Mouse (Mus musculus) liver, embryonic 12.5 days (tissue): ENCODE data around the gene Trub2. TPM values are rescaled to one million over a fixed set of nuclear protein-coding genes. Genes with fewer than 3 reads are reported as not detected.

ENCODE experiments used
- ATAC-seq: fragments of 200-750 bp; cut with Nextera tagmentation; 2 replicates; pipeline ENCODE4 v1.8.0; 2017; ENCODE audit warnings: moderate number of reproducible peaks, mild to moderate bottlenecking, moderate library complexity
- H3K27ac ChIP-seq: fragments of 300-500 bp; sonication (generic); 2 replicates; pipeline ENCODE4 v1.5.1; 2016; ENCODE audit warnings: mild to moderate bottlenecking
- H3K27me3 ChIP-seq: fragments of 300-500 bp; sonication (generic); replicated peaks from 2 replicates; pipeline ENCODE4 v1.6.1; 2016; ENCODE audit warnings: mild to moderate bottlenecking, moderate library complexity
- H3K36me3 ChIP-seq: fragments of 300-500 bp; sonication (generic); 2 replicates; pipeline ENCODE4 v1.6.1; 2016; ENCODE audit warnings: mild to moderate bottlenecking, moderate library complexity
- H3K4me1 ChIP-seq: fragments of 300-500 bp; sonication (generic); 2 replicates; pipeline ENCODE4 v1.6.1; 2016
- H3K4me2 ChIP-seq: fragments of 300-500 bp; sonication (generic); 2 replicates; pipeline ENCODE4 v1.6.1; 2016; ENCODE audit warnings: mild to moderate bottlenecking, moderate library complexity
- H3K4me3 ChIP-seq: fragments of 300-500 bp; sonication (generic); 2 replicates; pipeline ENCODE4 v1.5.1; 2016; ENCODE audit warnings: mild to moderate bottlenecking, moderate library complexity
- H3K9ac ChIP-seq: fragments of 300-500 bp; sonication (generic); 2 replicates; pipeline ENCODE4 v1.6.1; 2016; ENCODE audit warnings: mild to moderate bottlenecking, moderate library complexity
- H3K9me3 ChIP-seq: fragments of 300-500 bp; sonication (generic); replicated peaks from 2 replicates; pipeline ENCODE4 v1.6.1; 2016; ENCODE audit warnings: mild to moderate bottlenecking, moderate library complexity
- WGBS: fragments of 180-500 bp; shearing (Covaris S2); methylation state at CpG from one replicate; pipeline ENCODE4 v1.1.7; 2016; ENCODE audit not compliant: insufficient replicate concordance; 5-methylcytosine and 5-hydroxymethylcytosine counted together
- polyA plus RNA-seq: library from polyadenylated mRNA; unstranded; fragments of >200 nt; fragmentation: Nextera tagmentation; extraction: Ambion mirVana; gene quantifications from 2 replicates; pipeline ENCODE4 v1.2.1, GENCODE M21; 2016

Trub2 gene
- polyA plus RNA-seq, 1 experiment from 2014 or later: 27.6 TPM

DNA sequence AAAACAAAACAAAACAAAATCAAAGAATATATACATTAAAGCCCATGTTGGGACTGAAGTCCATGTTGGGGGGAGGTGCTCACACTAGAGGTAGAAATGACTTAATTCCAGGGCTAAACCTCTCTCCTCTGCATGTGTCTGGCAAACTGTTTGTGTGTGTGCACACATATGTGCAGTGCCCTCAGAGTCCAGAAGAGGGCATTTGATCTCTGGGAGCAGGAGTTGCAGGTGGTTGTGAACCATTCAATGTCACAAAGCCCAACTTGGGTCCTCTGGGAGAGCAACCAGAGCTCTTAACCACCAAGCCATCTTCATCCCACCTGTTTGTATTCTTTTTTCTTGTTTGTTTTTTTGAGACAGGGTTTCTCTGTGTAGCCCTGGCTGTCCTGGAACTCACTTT is 18.1 kb downstream of the Trub2 start:
- H3K27me3 ChIP-seq: 0 out of 2 replicates have a peak, but pooled peaks cover 9% of the 10 kb centered on the region
- H3K36me3 ChIP-seq: peaks cover 4% of the 10 kb centered on the region; the same call in 1 of the 2 replicates
- H3K4me2 ChIP-seq: no peak overlapping the region
- peaks cover 18% of the 10 kb centered on the region for H3K4me1 ChIP-seq
- no peak for ATAC-seq
- no peaks in the 10 kb centered on the region for H3K9me3 ChIP-seq
- H3K4me3 ChIP-seq: no peak overlapping the region
- H3K9ac ChIP-seq: no peak overlapping the region
- H3K27ac ChIP-seq: no peak overlapping the region

DNA sequence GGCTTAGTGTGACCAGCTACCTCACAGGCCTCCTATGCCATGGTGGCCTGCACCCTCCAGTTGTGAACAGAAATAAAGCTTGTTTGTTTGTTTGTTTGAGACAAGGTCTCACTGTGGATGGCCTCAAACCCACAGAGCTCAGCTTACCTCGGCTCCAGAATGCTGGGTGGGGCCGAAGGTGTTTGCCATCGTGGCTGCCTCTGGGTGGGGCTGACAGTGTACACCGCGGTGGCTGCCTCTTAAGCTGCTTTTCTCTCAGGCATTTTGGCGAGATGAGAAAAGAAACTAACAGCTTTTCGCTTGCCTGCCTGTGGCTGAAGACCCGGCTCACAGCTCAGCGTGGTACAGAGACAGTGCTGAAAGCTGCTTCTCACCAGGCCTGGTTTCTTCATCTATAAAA is 19.4 kb downstream of the Trub2 start:
- Histone ChIP-seq H3K4me2 (no peak overlapping the region), H3K9me3 (no peaks in the 10 kb centered on the region), H3K9ac (no peak overlapping the region), H3K36me3 (0 out of 2 replicates have a peak, but pooled peaks cover 4% of the 10 kb centered on the region), H3K27me3 (0 out of 2 replicates have a peak, but pooled peaks cover 15% of the 10 kb centered on the region), H3K4me3 (no peak overlapping the region), H3K27ac (no peak overlapping the region), H3K4me1 (peaks cover 17% of the 10 kb centered on the region)
- whole genome bisulfite sequencing: 46% methylated on average over 9 of the region's 9 CpGs
- ATAC-seq: no peak

DNA sequence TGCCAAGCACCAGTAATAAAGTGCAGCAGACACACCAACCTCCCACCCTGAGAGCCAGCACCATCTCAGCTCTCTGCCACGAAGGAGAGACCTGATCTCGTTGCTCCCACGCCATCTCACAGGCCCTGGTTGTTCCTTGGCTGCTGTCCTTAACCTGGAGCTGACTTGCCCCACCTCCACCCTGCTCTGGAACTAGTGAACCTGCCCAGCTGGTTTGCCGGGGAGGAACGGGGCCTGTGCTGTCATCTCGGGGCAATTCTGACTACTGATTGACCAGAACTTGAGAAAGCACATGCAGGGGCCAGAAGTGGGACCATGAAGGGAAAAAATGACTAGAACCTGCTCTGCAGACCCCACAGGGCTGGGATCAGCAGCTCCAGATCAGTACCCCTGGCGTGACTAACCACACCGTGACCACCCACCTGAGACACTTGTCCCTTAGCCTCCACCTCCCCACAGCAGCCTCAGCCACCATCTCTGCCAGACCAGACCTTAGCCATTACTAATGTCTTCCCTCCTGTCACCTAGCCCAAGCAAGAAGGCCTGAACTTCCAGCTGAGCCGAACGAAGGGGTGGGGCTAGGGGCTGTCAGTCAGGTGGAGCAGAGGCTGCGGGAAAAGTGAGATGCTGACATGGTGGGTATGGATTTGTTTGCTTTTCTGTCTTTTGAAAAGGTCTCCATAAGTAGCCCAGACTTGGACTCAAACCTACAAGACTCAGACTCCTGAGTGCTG is 20.2 kb downstream of the Trub2 start:
- no peak overlapping the region for H3K9ac ChIP-seq
- H3K36me3 ChIP-seq: no peaks in the 10 kb centered on the region
- H3K27ac ChIP-seq: no peak overlapping the region
- no peaks in the 10 kb centered on the region for H3K9me3 ChIP-seq
- peaks cover 10% of the 10 kb centered on the region for H3K4me1 ChIP-seq
- 47% methylated on average over 11 of the region's 11 CpGs for WGBS
- H3K4me3 ChIP-seq: no peak overlapping the region
- H3K4me2 ChIP-seq: no peak overlapping the region
- peaks cover 18% of the 10 kb centered on the region for H3K27me3 ChIP-seq
- ATAC-seq: no peak

DNA sequence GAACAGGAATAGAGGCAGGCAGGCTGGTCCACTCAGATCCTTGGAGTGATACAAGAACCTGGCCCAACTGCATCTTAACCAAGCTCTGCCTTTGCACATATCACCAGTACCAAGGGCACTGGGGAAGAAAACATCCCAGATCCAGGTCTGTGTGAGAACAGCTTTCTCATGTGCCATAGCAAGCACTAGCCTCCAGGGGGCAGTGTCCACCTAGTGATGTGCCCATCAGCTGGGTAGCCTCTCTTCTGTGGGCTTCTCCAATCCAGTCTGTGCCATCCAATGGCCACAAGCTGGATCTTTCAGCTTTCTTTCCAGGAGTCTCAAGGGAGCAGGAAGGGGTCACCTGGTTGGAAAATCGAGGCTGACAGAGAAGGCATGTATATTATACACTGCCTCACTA is 23.5 kb downstream of the Trub2 start:
- H3K27me3 ChIP-seq: peaks cover 39% of the 10 kb centered on the region
- H3K27ac ChIP-seq: no peak overlapping the region
- H3K4me1 ChIP-seq: no peaks in the 10 kb centered on the region
- no peaks in the 10 kb centered on the region for H3K9me3 ChIP-seq
- 0 out of 2 replicates have a peak, but pooled peaks have one; percentile 57 for ATAC-seq
- WGBS: 8% methylated on average over 1 of the region's 1 CpGs
- H3K4me3 ChIP-seq: no peak overlapping the region
- H3K36me3 ChIP-seq: no peaks in the 10 kb centered on the region
- H3K4me2 ChIP-seq: no peak overlapping the region
- no peak overlapping the region for H3K9ac ChIP-seq

DNA sequence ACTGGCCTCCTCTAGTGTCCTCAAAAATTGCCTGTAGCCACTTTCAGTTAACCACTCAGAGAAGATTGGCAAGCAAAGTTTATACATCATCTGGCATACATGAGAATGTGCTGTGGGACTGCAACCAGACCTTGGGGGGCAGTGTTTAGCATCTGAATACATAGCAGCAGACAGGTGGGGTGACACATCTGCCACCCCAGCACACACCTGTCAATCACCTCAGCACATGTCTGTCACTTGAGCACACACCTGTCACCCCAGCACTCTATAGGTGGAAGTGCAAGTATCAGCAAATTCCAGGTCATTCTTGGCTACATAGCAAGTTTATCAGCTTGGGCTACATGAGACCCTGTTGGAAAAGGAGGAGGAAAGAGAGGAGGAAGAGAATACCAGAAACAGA is 32.6 kb downstream of the Trub2 start:
- H3K4me1 ChIP-seq: no peaks in the 10 kb centered on the region; the same call in 1 of the 2 replicates
- no peaks in the 10 kb centered on the region for H3K9me3 ChIP-seq
- no peak overlapping the region for H3K27ac ChIP-seq
- H3K27me3 ChIP-seq: peaks cover 44% of the 10 kb centered on the region
- no peaks in the 10 kb centered on the region for H3K36me3 ChIP-seq
- H3K4me2 ChIP-seq: no peak overlapping the region
- H3K9ac ChIP-seq: no peak overlapping the region
- ATAC-seq: no peak
- no peak overlapping the region for H3K4me3 ChIP-seq

DNA sequence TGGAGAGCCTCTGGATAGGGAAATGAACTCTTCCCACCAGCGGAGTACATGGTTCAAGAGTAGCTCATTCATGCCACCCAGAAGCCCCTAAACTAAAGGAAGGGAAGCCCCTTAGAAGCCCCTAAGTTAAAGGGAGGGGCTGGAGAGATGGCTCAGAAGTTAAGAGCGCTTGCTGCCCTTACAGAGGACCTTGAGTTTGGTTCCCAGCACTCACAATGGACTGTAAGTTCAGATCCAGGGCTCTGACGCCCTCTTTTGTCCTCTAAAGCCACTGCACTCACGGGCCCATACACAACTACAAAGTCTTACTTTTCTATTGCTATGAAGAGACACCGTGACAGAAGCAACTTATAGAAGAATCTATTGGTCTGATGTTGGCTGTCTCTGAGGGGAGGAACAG is 35.9 kb downstream of the Trub2 start:
- Histone ChIP-seq H3K4me1 (peaks cover 2% of the 10 kb centered on the region), H3K9me3 (no peaks in the 10 kb centered on the region), H3K27me3 (peaks cover 75% of the 10 kb centered on the region), H3K4me3 (no peak overlapping the region), H3K27ac (no peak overlapping the region), H3K9ac (no peak overlapping the region), H3K4me2 (no peak overlapping the region), H3K36me3 (no peaks in the 10 kb centered on the region)
- no peak for ATAC-seq
- 66% methylated on average over 5 of the region's 5 CpGs for WGBS

DNA sequence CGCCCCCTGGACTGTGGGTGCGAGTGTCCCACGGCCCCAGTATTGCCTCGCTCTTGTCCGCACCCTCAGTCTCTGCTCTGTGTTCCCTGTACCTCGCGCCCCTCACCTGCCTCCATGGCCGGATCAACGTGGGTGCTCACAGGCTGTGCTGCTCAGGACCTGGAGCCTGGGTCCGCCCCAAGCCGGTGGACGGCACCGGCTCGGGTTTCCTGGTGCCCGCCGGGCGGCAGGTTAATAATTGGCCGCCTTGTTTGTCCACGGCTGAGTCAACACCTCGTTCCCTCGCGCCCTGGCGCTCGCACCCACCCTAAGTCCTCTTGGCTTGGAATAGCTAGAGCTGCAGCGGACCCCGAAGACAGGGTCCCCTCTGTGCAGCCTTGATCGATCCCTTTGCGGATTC is 36.8 kb downstream of the Trub2 start, which contains the start of gene Gm13420:
TSS of gene Gm13420 (minus strand) at position 189 of the 400 bp plus-strand sequence.
- H3K36me3 ChIP-seq: no peaks in the 10 kb centered on the region
- H3K27me3 ChIP-seq: peaks cover 80% of the 10 kb centered on the region
- no peak within 1 kb of the TSS for H3K27ac ChIP-seq
- 15% methylated on average over 28 of the region's 28 CpGs for WGBS
- H3K4me3 ChIP-seq: peak within 1 kb of the TSS; percentile 25
- H3K9me3 ChIP-seq: no peaks in the 10 kb centered on the region
- no peak within 1 kb of the TSS for H3K9ac ChIP-seq
- peaks cover 7% of the 10 kb centered on the region for H3K4me1 ChIP-seq
- peak; percentile 51; the same call in 1 of the 2 replicates for ATAC-seq
- peak within 1 kb of the TSS; percentile 41 for H3K4me2 ChIP-seq

DNA sequence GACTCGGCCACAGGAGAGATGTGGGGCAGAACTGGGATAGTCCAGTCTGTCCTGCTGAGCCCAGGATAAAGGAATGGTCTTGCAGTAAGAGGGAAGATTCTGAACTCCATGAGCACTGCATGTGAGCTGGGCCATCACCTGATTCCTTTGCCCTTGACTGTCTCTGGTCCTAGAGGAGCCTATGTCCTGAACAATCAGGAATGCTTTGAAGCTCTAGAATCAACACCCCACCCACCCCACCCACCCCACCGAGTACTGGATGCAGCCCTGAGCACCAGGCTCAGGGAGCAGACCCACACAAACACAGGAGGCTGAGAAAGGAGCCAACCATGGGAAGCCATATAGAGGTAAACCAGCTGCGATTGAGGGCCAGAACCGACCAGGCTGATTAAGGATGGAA is 39.8 kb downstream of the Trub2 start:
- Histone ChIP-seq H3K4me2 (no peak overlapping the region), H3K27me3 (peaks cover 89% of the 10 kb centered on the region), H3K4me3 (no peak overlapping the region), H3K36me3 (no peaks in the 10 kb centered on the region), H3K27ac (no peak overlapping the region), H3K9me3 (no peaks in the 10 kb centered on the region), H3K4me1 (peaks cover 7% of the 10 kb centered on the region), H3K9ac (no peak overlapping the region)
- no peak for ATAC-seq
- 69% methylated on average over 4 of the region's 4 CpGs for WGBS

DNA sequence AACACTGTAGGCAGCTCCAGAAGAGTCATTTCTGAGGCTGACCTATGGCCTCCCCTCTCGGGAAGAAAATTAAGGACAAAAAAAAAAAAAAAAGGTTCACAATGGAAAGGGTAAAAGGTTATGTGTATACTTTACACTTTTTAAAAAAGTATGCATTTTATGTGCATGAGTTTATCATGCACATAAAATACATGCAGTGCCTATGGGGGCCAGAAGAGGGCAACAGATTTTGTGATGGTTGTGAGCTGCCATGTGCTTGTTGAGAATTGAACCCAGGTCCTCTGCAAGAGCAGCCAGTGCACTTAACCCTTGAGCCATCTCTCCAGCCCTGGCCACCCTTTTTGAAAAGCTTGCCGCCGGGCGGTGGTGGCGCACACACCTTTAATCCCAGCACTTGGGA is 40.5 kb downstream of the Trub2 start:
- Histone ChIP-seq H3K27me3 (peaks cover 83% of the 10 kb centered on the region), H3K4me3 (no peak overlapping the region), H3K4me1 (peaks cover 7% of the 10 kb centered on the region), H3K4me2 (no peak overlapping the region), H3K27ac (no peak overlapping the region), H3K9me3 (no peaks in the 10 kb centered on the region), H3K36me3 (no peaks in the 10 kb centered on the region), H3K9ac (no peak overlapping the region)
- WGBS: 40% methylated on average over 5 of the region's 5 CpGs
- no peak for ATAC-seq

DNA sequence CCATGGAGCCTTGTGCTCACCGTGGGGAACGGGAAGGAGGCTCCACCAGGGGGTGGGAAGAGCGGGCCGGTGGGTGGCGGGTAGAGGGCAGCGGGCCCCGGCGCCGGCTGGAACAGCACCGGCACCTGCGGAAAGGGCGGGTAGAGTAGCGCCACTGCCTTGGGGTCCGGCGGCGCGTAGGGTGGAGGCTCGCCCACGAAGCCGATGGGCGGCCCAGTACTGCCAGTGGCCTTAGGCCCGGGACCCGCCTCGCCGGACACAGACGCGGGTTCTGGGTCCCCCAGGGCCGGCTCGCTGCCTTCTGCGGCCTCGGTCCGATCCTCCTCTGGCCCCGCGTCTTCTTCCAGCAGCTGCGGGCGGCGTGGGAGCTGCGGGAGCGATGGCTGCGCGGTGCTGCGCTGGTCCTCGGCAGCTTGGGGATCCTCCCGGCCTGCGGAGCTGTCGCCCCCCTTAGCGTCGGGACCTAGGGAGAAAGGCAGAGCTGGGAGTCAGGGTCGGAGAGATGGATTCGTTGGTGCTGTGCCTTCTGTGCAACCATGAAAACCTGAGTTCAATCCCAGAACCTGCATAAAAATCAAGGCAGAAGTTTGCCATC is 41.0 kb downstream of the Trub2 start:
- H3K4me2 ChIP-seq: peak overlapping the region; percentile 52
- no peak overlapping the region for H3K9ac ChIP-seq
- peak overlapping the region; percentile 23; the same call in 1 of the 2 replicates for H3K4me3 ChIP-seq
- no peaks in the 10 kb centered on the region for H3K36me3 ChIP-seq
- WGBS: 14% methylated on average over 39 of the region's 50 CpGs
- no peak overlapping the region for H3K27ac ChIP-seq
- H3K4me1 ChIP-seq: peaks cover 7% of the 10 kb centered on the region
- H3K27me3 ChIP-seq: peaks cover 77% of the 10 kb centered on the region
- H3K9me3 ChIP-seq: no peaks in the 10 kb centered on the region
- ATAC-seq: no peak

DNA sequence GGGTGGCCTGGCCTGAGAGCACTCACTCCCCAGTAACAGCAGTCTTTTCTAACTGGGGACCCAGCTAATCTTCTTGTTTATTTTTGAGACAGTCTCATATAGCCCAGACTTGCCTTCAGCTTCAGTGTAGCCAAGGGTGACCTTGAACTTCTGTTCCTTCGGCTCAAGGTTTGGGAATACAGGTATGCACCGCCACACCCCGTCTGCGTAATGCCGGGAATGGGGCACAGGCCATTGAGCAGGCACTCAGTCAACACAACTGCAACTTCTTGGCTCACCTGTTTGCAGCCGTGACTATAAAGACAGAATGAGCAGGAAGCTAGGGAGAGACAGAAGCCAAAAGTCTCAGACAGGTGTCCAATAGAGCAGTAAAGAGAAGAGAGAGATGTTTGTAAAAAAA is 44.0 kb downstream of the Trub2 start:
- ATAC-seq: no peak

DNA sequence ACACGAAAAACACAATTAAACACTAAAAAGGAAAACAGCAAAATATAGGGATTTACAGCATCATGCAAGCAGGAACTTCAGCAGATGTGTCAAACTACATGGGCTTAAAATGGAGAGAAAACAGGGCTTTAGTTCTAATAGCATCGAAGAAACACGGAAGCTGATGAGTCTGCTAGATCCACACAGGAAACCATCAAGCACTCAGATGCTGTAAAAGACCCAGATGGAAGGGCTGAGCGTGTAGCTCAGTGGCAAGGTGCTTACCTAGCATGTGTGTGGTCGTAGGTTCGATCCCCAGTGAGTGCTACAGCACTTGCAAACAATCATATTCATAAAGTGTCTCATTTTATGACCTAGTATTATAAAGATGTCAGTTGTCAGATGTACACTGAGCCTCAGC is 47.1 kb downstream of the Trub2 start:
- Histone ChIP-seq H3K9ac (no peak overlapping the region), H3K27me3 (peaks cover 16% of the 10 kb centered on the region), H3K9me3 (no peaks in the 10 kb centered on the region), H3K36me3 (peaks cover 37% of the 10 kb centered on the region), H3K4me1 (peaks cover 19% of the 10 kb centered on the region; the same call in 1 of the 2 replicates), H3K4me3 (no peak overlapping the region), H3K4me2 (no peak overlapping the region), H3K27ac (no peak overlapping the region)
- 77% methylated on average over 6 of the region's 6 CpGs for WGBS
- no peak for ATAC-seq

More for the DNA sequence above, 44.0 kb downstream of the Trub2 start:
- Histone ChIP-seq H3K36me3 (peaks cover 7% of the 10 kb centered on the region; the same call in 1 of the 2 replicates), H3K4me3 (no peak overlapping the region), H3K27me3 (peaks cover 47% of the 10 kb centered on the region), H3K9me3 (no peaks in the 10 kb centered on the region), H3K4me2 (no peak overlapping the region), H3K4me1 (peaks cover 13% of the 10 kb centered on the region), H3K27ac (no peak overlapping the region), H3K9ac (no peak overlapping the region)
- 79% methylated on average over 6 of the region's 6 CpGs for WGBS
